Mouse (Mus musculus) olfactory bulb, adult 2 months (tissue): Measurements from ENCODE around the gene Hnrnpa3. TPM values are rescaled to one million over a fixed set of nuclear protein-coding genes. Genes with fewer than 3 reads are reported as not detected.

Experiments
- H3K27ac ChIP-seq: fragments of 200-500 bp; 2 replicates; pipeline ENCODE4 v1.5.1; 2012; ENCODE audit warnings: low read depth, low read length; ENCODE audit not compliant: insufficient read depth
- H3K4me1 ChIP-seq: fragments of 200-500 bp; 2 replicates; pipeline ENCODE4 v1.6.1; 2012; ENCODE audit warnings: low read length; ENCODE audit not compliant: control insufficient read depth, insufficient read depth
- H3K4me3 ChIP-seq: fragments of 200-500 bp; 2 replicates; pipeline ENCODE4 v1.5.1; 2012; ENCODE audit warnings: mild to moderate bottlenecking, low read depth, low read length, moderate library complexity; ENCODE audit not compliant: insufficient read depth
- CTCF ChIP-seq: fragments of 200-500 bp; IDR thresholded peaks from 2 replicates; pipeline ENCODE4 v1.5.1; 2012; ENCODE audit warnings: low read depth, mild to moderate bottlenecking, low read length, moderate library complexity; ENCODE audit not compliant: insufficient read depth
- POLR2A ChIP-seq: fragments of 200-500 bp; IDR thresholded peaks from 2 replicates; pipeline ENCODE4 v1.6.1; 2012; ENCODE audit warnings: mild to moderate bottlenecking, low read depth, low read length, moderate library complexity; ENCODE audit not compliant: insufficient read depth
- WGBS: fragments of 180-500 bp; shearing (Covaris S2); methylation state at CpG from one replicate; pipeline ENCODE4 v1.1.7; 2018; 5-methylcytosine and 5-hydroxymethylcytosine counted together
- polyA plus RNA-seq: library from polyadenylated mRNA; stranded (reverse); fragments of >200 nt; gene quantifications from 2 replicates; pipeline ENCODE4 v1.2.4, GENCODE M21; 2012; ENCODE audit warnings: low replicate concordance; ENCODE audit not compliant: missing spikeins, insufficient read depth, insufficient read length

Gene Hnrnpa3
- polyA plus RNA-seq, 1 experiment: 328 TPM

DNA sequence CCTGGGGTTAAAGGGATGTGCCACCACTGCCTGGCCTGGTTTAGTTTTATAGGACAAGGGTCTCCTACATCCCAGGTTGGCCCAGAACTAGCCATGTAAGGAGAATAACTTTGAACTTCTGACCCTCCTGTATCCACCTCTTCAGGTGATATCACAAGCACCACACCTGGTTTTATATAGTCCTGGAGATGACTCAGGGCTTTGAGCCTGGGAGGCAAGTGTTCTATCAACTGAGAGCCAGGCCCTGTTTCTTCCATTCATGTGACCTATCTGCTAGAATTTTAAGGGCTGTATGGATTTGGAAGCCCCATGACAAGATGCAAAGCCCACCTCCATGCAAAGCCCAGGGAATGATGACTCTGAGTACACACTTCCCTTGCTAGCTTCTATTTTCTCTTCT is 5.9 kb upstream of the Hnrnpa3 start:
- TF ChIP-seq POLR2A: no peak
- no peak for TF ChIP-seq CTCF
- Histone ChIP-seq H3K27ac (no peak overlapping the region), H3K4me3 (no peak overlapping the region), H3K4me1 (peaks cover 3% of the 10 kb centered on the region; the same call in 1 of the 2 replicates)

DNA sequence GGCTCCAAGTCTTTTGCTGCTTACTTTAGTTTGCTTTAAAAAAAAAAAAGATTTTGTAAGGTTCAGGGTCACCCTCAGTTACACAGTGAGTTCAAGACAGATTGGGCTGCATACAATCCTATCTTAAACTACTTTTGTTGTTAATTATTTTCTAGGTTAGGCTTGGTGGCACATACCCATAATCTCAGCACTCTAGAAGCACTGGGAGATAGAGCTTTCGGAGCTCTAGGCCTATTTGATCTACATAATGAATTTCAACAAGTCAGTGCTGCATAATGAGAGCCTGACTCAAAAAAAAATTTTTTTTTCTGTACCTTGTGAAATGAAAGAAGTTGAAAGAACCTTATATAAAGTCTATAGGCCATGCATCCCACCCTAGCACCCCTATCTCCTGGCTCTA is 4.4 kb upstream of the Hnrnpa3 start:
- H3K27ac ChIP-seq: no peak overlapping the region
- H3K4me3 ChIP-seq: no peak overlapping the region
- H3K4me1 ChIP-seq: peaks cover 3% of the 10 kb centered on the region; the same call in 1 of the 2 replicates
- no peak for TF ChIP-seq CTCF
- no peak for TF ChIP-seq POLR2A
- WGBS: 94% methylated on average over 1 of the region's 1 CpGs

DNA sequence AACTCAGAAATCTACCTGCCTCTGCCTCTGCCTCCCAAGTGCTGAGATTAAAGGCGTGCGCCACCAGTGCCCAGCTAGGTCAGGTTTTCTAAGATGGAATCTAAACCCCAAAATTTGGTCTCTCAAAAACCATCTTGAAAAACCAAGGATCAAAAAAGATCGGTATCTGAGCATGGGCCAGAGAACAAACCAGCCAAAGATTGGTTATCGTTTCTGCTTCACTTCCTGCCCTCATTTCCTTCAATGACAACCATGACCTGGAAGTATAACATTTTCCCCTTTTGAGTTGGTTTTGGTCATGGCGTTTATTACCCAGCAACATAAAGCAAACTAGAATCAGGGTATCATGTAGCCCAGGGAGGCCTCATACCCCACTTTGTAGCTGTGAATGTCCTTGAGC is 2.1 kb upstream of the Hnrnpa3 start:
- H3K4me1 ChIP-seq: peaks cover 5% of the 10 kb centered on the region
- H3K4me3 ChIP-seq: no peak overlapping the region
- H3K27ac ChIP-seq: no peak overlapping the region
- TF ChIP-seq CTCF: no peak
- WGBS: 97% methylated on average over 5 of the region's 5 CpGs

DNA sequence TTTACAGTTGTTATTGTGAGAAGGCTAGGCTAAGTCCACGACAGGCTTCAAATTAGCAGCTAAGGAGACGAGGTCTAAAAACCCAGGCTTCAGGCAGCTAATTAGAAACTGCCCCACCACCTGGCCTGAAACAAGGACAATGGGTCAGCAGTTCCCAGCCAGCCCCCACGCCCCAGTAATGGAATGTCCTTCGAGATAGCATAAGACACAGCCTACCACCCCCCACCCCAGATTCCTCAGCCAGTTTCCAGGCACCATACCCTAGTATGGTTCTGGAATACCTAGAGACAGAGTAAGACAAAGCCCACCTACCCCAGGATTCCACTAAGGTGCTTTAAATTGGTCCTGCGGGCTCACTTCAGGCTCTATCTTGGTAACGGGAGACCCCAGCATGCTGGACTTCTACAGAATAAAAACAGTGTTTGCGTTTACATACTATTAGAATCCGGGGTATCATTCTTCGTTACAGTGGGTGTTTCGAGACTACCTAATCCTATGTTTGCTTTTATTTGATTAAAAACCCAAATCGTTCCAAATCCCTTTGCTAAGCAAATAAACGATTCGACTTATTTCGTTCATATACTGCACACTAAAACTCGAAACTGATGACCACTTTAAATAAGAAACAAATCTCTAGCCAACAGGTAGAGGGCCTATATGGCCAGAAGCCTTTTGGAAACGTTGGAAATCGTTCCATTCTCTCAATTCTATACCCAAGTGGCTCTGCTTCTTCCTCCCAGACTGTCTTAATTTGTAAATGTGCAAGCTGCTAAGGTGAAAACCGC is 962 bp upstream of the Hnrnpa3 start:
- peak overlapping the region; percentile 99 for H3K27ac ChIP-seq
- 2% methylated on average over 18 of the region's 18 CpGs for WGBS
- H3K4me3 ChIP-seq: peak overlapping the region; percentile 78
- no peak for TF ChIP-seq POLR2A
- no peak for TF ChIP-seq CTCF
- peaks cover 5% of the 10 kb centered on the region for H3K4me1 ChIP-seq

DNA sequence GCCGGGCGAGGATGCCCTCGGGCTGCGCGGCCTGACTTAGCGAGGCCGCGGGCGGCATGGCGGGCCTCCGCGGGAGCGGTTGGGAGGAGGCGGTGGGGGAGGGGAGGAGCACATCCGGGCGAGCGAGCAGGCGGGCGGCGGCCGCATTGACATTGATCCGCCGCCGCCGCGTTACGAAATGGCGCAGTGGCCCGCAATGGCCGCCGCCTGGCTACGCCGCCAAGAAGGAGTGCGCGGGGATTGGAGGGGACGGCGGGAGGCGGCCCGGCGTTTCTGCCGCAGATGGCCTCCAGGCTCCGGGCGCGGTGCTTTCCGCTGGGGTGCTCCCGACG is 534 bp downstream of the Hnrnpa3 start:
- under 1% methylated on average over 45 of the region's 47 CpGs for whole genome bisulfite sequencing
- Histone ChIP-seq H3K4me1 (peaks cover 5% of the 10 kb centered on the region), H3K27ac (peak overlapping the region; percentile 79), H3K4me3 (peak overlapping the region; percentile 76)
- TF ChIP-seq CTCF: no peak
- no peak for TF ChIP-seq POLR2A

DNA sequence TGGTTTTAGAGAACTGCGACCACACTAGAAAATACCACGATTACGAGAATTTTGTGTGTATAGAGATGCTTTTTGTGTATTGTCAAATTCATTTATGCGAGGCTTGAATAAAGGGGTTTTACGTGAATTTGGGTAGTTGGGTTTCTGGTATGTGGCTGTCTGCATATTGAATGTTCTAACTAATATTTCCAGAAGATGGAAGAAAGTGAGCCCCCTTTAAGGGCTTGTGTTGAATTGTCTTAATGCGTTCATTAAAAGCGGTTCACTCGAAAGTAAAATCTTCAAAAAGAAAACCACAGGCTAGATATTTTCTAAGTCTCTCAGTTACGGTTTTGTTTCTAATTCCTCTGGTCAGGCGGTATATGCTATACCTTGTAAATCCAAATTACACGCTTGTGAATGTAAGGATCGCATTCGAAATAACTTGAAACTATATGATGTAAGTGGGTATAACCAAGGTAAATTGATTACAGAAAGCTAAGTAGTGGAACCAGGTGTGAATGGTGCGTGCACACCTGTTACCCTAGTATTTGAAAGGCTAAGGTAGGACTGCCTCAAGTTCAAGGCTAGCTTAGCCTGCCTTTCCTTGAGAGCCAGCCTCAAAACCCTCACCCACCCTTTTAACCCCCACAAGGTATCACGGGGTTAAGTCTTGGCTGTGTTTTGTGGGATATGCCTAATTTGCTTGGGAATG is 1.3 kb downstream of the Hnrnpa3 start:
- Histone ChIP-seq H3K4me3 (peak overlapping the region; percentile 76), H3K4me1 (peaks cover 5% of the 10 kb centered on the region), H3K27ac (no peak overlapping the region)
- 2% methylated on average over 15 of the region's 15 CpGs for WGBS
- TF ChIP-seq CTCF (no peak), POLR2A (no peak)

DNA sequence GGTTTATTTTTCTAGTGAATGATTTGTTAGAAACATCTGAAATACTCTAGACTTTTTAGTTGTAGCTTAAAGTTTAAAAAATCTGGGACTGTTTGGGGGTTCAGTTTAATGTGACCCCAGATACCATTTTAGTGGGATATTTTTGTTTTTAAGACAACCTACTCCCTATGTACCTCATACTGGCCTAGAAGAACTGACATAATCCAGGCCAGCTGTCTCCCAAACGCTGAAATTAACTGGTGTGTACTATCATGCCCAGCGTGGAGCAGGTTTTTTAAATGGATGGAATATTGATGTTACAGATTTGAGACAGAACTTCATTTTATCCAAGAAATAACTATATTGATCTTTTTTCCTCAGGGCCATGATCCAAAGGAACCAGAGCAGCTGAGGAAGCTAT is 2.0 kb downstream of the Hnrnpa3 start:
- no peak overlapping the region for H3K27ac ChIP-seq
- peaks cover 5% of the 10 kb centered on the region for H3K4me1 ChIP-seq
- TF ChIP-seq CTCF: no peak
- 7% methylated on average over 2 of the region's 2 CpGs for WGBS
- no peak overlapping the region for H3K4me3 ChIP-seq

DNA sequence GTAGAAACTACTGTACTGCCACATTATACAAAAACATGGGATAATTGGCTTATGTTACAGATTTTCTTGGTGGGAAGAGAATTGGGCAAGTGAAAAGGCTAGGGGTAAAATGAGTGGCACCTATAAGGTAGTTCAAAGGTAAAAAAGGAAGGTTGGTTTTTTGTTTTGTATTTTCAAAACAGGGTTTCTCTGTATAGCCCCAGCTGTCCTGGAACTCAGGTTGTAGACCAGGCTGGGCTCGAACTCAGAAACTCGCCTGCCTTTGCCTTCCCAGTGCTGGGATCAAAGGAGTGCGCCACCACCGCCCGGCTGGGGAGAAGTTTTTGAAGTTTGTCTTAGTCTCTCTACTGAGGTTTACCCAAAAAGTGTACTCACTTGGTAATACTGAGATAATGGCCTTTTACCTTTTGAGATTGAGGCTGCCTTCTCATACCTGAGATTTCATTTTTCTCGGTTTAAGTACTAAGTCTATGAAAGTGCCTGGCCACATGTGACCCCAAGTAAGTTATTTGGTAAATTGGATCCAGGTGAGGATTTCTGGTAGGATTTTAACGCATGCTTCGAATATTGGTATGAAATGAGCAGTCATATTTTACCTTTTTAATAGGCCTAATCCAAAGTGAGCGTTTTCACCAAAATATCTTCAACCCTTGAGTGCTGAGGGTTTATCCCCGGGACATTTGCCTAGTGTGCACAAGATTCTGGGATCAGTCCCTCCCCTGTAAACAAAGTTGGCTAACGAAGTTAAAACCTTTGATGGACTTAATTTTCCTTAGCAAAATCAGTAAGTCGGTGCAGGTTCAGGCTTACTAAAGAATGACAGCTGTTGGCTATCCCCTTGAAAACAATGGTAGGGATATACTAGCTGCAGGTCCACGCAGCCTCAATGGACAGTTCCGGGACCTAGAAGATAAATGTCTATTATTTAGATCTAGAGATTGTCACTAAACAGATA is 10.7 kb downstream of the Hnrnpa3 start:
- H3K4me3 ChIP-seq: no peak overlapping the region
- H3K4me1 ChIP-seq: no peaks in the 10 kb centered on the region
- TF ChIP-seq POLR2A: no peak
- no peak for TF ChIP-seq CTCF
- WGBS: 49% methylated on average over 14 of the region's 14 CpGs
- no peak overlapping the region for H3K27ac ChIP-seq
